Mouse (Mus musculus) neural tube, embryonic 11.5 days (tissue): ENCODE data around the gene Egr4. TPM values are rescaled to one million over a fixed set of nuclear protein-coding genes. Genes with fewer than 3 reads are reported as not detected.
A peak's percentile ranks its signal among the peaks of the same experiment; 100 is the strongest.

Experiments
- ATAC-seq: fragments of 200-750 bp; cut with Nextera tagmentation; 2 replicates; pipeline ENCODE4 v1.8.0; 2017; ENCODE audit warnings: moderate number of reproducible peaks, mild to moderate bottlenecking, moderate TSS enrichment, moderate library complexity; ENCODE audit not compliant: insufficient read depth, low FRiP score, low TSS enrichment
- DNase-seq: peaks from one replicate; pipeline ENCODE4 v3.0.0-alpha.2; 2015; ENCODE audit warnings: low spot score
- H3K27ac ChIP-seq: fragments of 300-500 bp; sonication (generic); 2 replicates; pipeline ENCODE4 v1.5.1; 2014; ENCODE audit warnings: low read depth, mild to moderate bottlenecking, low read length
- H3K27me3 ChIP-seq: fragments of 300-500 bp; sonication (generic); 2 replicates; pipeline ENCODE4 v1.6.1; 2014; ENCODE audit warnings: mild to moderate bottlenecking, low read length, mixed read lengths; ENCODE audit not compliant: control insufficient read depth, insufficient read depth
- H3K36me3 ChIP-seq: fragments of 300-500 bp; sonication (generic); 2 replicates; pipeline ENCODE4 v1.6.1; 2014; ENCODE audit warnings: mild to moderate bottlenecking, low read length, moderate library complexity, mixed read lengths; ENCODE audit not compliant: control insufficient read depth, insufficient read depth
- H3K4me1 ChIP-seq: fragments of 300-500 bp; sonication (generic); 2 replicates; pipeline ENCODE4 v1.6.1; 2014; ENCODE audit warnings: low read length, mixed read lengths; ENCODE audit not compliant: control insufficient read depth, insufficient read depth
- H3K4me2 ChIP-seq: fragments of 300-500 bp; sonication (generic); 2 replicates; pipeline ENCODE4 v1.6.1; 2014; ENCODE audit warnings: low read depth, mild to moderate bottlenecking, moderate library complexity
- H3K4me3 ChIP-seq: fragments of 300-500 bp; sonication (generic); 2 replicates; pipeline ENCODE4 v1.5.1; 2014; ENCODE audit warnings: low read depth, low read length
- H3K9ac ChIP-seq: fragments of 300-500 bp; sonication (generic); 2 replicates; pipeline ENCODE4 v1.6.1; 2014; ENCODE audit warnings: mild to moderate bottlenecking, low read length
- H3K9me3 ChIP-seq: fragments of 300-500 bp; sonication (generic); 2 replicates; pipeline ENCODE4 v1.6.1; 2016; ENCODE audit warnings: low read length; ENCODE audit not compliant: control insufficient read depth
- WGBS: fragments of 180-500 bp; shearing (Covaris S2); extraction: QIAGEN DNeasy Blood & Tissue Kit; methylation state at CpG from one replicate; pipeline ENCODE4 v1.1.7; 2014; 5-methylcytosine and 5-hydroxymethylcytosine counted together
- polyA plus RNA-seq: library from polyadenylated mRNA; unstranded; fragments of >200 nt; fragmentation: Nextera tagmentation; extraction: Ambion mirVana; gene quantifications from 2 replicates; pipeline ENCODE4 v1.2.1, GENCODE M21; 2014

Egr4 gene
- not detected in 2 replicates for polyA plus RNA-seq

GRCm38 (mm10) chr6:85513531-85513910, at the start of gene Egr4:
Gene Egr4, minus strand, starts transcription at chr6:85513589.
- Histone ChIP-seq H3K9ac (no peak within 1 kb of the TSS), H3K4me3 (peak within 1 kb of the TSS; percentile 39), H3K27me3 (peaks cover 56% of the 10 kb centered on the region), H3K4me2 (peak within 1 kb of the TSS; percentile 73), H3K36me3 (no peaks in the 10 kb centered on the region), H3K27ac (no peak within 1 kb of the TSS), H3K4me1 (0 out of 2 replicates have a peak, but pooled peaks cover 11% of the 10 kb centered on the region), H3K9me3 (no peaks in the 10 kb centered on the region)
- DNase-seq = peak; percentile 73
- under 1% methylated on average over 38 of the region's 38 CpGs for WGBS
- ATAC-seq = peak; percentile 58; the same call in 1 of the 2 replicates

- no peaks in the 10 kb centered on the region for H3K36me3 ChIP-seq
- no peak overlapping the region for H3K27ac ChIP-seq
- H3K4me3 ChIP-seq = no peak overlapping the region
- no peaks in the 10 kb centered on the region for H3K4me1 ChIP-seq
- 45% methylated on average over 1 of the region's 1 CpGs for WGBS
- ATAC-seq (no peak), DNase-seq (no peak)
- H3K9me3 ChIP-seq = no peaks in the 10 kb centered on the region
- no peak overlapping the region for H3K9ac ChIP-seq
- H3K27me3 ChIP-seq = no peaks in the 10 kb centered on the region
- no peak overlapping the region for H3K4me2 ChIP-seq
These were observed 49.0 kb upstream of the Egr4 start for GRCm38 (mm10) chr6:85562374-85562773.

- H3K36me3 ChIP-seq = no peaks in the 10 kb centered on the region
- H3K27ac ChIP-seq = no peak overlapping the region
- no peak overlapping the region for H3K9ac ChIP-seq
- no peaks in the 10 kb centered on the region for H3K27me3 ChIP-seq
- H3K9me3 ChIP-seq = no peaks in the 10 kb centered on the region
- H3K4me1 ChIP-seq = no peaks in the 10 kb centered on the region
- no peak overlapping the region for H3K4me3 ChIP-seq
- WGBS = 86% methylated on average over 5 of the region's 5 CpGs
- H3K4me2 ChIP-seq = no peak overlapping the region
- no peak for DNase-seq
- no peak for ATAC-seq
These were observed 34.3 kb upstream of the Egr4 start for GRCm38 (mm10) chr6:85547642-85548041.

GRCm38 (mm10) chr6:85544251-85544881, 31.0 kb upstream of the Egr4 start:
- Histone ChIP-seq H3K9ac (no peak overlapping the region), H3K27me3 (no peaks in the 10 kb centered on the region), H3K36me3 (no peaks in the 10 kb centered on the region), H3K9me3 (no peaks in the 10 kb centered on the region), H3K4me2 (no peak overlapping the region), H3K4me1 (no peaks in the 10 kb centered on the region), H3K27ac (no peak overlapping the region), H3K4me3 (no peak overlapping the region)
- ATAC-seq (no peak), DNase-seq (no peak)
- 74% methylated on average over 13 of the region's 13 CpGs for WGBS

- H3K4me1 ChIP-seq = no peaks in the 10 kb centered on the region
- DNase-seq (no peak), ATAC-seq (no peak)
- no peak overlapping the region for H3K4me2 ChIP-seq
- no peak overlapping the region for H3K27ac ChIP-seq
- H3K4me3 ChIP-seq = no peak overlapping the region
- no peaks in the 10 kb centered on the region for H3K9me3 ChIP-seq
- no peaks in the 10 kb centered on the region for H3K27me3 ChIP-seq
- WGBS = 78% methylated on average over 10 of the region's 10 CpGs
- no peaks in the 10 kb centered on the region for H3K36me3 ChIP-seq
- H3K9ac ChIP-seq = no peak overlapping the region
These were observed 30.2 kb upstream of the Egr4 start for GRCm38 (mm10) chr6:85543351-85544175.

GRCm38 (mm10) chr6:85522825-85523224, 9.4 kb upstream of the Egr4 start:
- Histone ChIP-seq H3K4me1 (no peaks in the 10 kb centered on the region), H3K36me3 (no peaks in the 10 kb centered on the region), H3K9ac (no peak overlapping the region), H3K27me3 (no peaks in the 10 kb centered on the region), H3K4me2 (no peak overlapping the region), H3K27ac (no peak overlapping the region), H3K4me3 (no peak overlapping the region), H3K9me3 (no peaks in the 10 kb centered on the region)
- DNase-seq (no peak), ATAC-seq (no peak)
- WGBS = 84% methylated on average over 2 of the region's 2 CpGs

GRCm38 (mm10) chr6:85522026-85522425, 8.6 kb upstream of the Egr4 start:
- Histone ChIP-seq H3K4me2 (no peak overlapping the region), H3K36me3 (no peaks in the 10 kb centered on the region), H3K9ac (no peak overlapping the region), H3K27me3 (no peaks in the 10 kb centered on the region), H3K4me3 (no peak overlapping the region), H3K9me3 (no peaks in the 10 kb centered on the region), H3K27ac (no peak overlapping the region), H3K4me1 (no peaks in the 10 kb centered on the region)
- ATAC-seq (no peak), DNase-seq (no peak)
- WGBS = 90% methylated on average over 5 of the region's 5 CpGs

- Histone ChIP-seq H3K9me3 (no peaks in the 10 kb centered on the region), H3K4me1 (0 out of 2 replicates have a peak, but pooled peaks cover 3% of the 10 kb centered on the region), H3K4me2 (no peak overlapping the region), H3K36me3 (no peaks in the 10 kb centered on the region), H3K27ac (no peak overlapping the region), H3K27me3 (peaks cover 24% of the 10 kb centered on the region), H3K9ac (no peak overlapping the region), H3K4me3 (no peak overlapping the region)
- DNase-seq = peak; percentile 27
- WGBS = 48% methylated on average over 5 of the region's 5 CpGs
- ATAC-seq = no peak
These were observed 4.8 kb upstream of the Egr4 start for GRCm38 (mm10) chr6:85518091-85518693.
